Mouse (Mus musculus) ovary, postnatal 14 days (tissue): ENCODE results near the gene Nod1.
"Not testable (repeated sequence)": the region's sequence is repeated elsewhere in the genome, so short reads cannot be mapped to it uniquely, and the experiment has no call there.

Experiments used
- DNase-seq: peaks from one replicate; pipeline ENCODE4 v3.0.0; 2022; ENCODE audit warnings: low spot score

The Nod1 gene

GRCm38 (mm10) chr6:54979426-54979825 lies 7.0 kb upstream of the Nod1 start:
- DNase-seq = no peak

DNA sequence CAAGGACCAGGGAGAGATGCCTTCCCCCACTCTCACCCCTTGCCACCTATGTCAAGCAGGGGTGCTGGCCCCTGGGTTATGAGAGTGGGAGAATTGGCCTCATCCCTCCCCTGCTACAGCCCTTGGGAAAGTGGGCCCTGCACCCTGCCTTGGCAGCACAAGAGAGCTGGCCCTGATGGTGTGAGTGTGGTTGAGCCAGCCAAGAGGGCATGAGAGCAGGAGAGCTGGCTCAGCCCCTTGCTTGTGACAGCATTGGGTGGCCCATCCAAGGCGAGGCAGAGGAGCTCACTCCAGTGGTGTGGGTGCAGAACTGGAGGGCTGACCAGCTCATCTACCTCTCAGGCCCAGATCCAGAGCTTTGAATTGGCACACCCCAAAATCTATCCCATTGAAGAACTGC lies 3.2 kb upstream of the Nod1 start:
- DNase-seq = no peak

DNA sequence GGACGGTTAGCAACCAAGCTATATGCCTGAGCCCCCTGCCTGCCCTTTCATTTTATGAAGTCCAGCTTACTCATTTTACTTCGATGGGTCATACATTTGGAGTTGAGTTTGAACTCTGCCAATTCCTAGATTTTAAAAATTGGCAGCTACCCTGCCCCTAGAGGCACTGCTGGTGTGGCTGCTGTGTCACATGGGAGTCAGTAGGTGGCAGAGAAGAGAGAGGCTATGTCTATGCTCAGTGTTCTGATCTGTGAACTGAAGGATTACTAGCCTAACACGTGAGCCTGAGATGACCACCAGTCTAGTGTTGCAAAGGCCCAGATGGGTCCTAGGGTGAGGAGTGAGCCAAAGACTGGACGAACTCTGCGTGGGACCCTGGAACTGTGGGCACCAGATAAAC lies 2.1 kb upstream of the Nod1 start:
- DNase-seq = no peak

- no peak for DNase-seq
Measured at GRCm38 (mm10) chr6:54972929-54973211, 458 bp upstream of the Nod1 start.

GRCm38 (mm10) chr6:54971731-54972110 lies 691 bp downstream of the Nod1 start:
- no peak for DNase-seq

DNA sequence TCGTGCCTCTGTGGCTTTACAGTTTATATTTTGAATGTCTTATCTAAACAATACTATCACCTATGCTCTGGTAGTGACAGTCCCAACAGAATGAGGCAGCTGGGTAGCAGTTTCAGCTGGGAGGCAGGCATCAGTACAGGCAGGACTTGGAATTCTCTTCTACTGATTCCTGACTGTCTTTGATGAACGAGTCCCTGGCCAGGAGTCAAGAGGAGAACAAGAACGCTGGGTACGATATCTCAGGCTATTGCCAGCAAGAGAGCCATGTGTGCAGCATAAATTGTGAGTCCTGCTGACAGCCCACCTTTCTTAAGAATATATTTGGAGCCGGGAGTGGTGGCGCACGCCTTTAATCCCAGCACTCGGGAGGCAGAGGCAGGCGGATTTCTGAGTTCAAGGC lies 1.9 kb downstream of the Nod1 start:
- DNase-seq = no peak

GRCm38 (mm10) chr6:54969801-54970200 lies 2.6 kb downstream of the Nod1 start:
- DNase-seq = no peak

DNA sequence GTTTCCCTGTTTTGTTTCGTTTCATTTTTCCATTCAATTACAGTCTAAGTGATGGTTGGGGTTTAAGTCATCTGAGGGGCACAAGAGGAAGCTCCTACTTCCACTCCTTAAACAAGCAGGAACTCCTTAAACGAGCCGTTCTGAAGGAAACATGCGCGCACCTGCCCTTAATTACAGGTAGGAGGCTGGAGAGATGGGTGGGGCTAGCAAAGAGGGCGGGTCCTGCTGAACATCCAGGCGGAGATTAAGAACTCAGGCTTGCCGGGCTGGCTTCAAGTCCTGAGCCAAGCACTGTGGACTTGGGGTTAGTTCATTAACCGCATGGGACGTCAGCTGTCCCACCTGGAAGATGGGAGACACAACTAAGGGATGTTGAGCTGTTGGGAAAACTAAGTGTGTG lies 4.8 kb downstream of the Nod1 start:
- DNase-seq = no peak

DNA sequence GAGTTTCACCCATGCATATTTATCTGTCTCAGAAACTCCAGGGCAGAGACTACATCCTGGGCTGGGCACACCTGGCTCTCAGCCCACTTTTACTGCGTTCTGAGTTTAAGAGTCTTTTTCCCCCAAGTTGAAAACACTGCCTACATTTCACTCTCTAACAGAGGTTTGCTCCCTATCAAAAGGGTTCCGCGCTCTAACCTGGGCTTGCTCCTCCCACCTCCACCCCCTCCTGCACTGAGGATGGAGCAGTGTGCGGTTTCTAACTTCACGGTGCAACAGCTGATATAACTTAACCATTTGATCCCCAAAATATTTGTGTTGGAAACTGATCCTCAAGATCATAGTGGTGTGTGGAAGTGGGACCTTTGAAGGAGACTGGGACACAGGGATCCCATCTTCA lies 7.2 kb downstream of the Nod1 start:
- DNase-seq = no peak

GRCm38 (mm10) chr6:54964755-54965154 lies 7.7 kb downstream of the Nod1 start:
- DNase-seq = no peak

GRCm38 (mm10) chr6:54963599-54963998 lies 8.8 kb downstream of the Nod1 start:
- no peak for DNase-seq

GRCm38 (mm10) chr6:54957655-54958054 lies 14.8 kb downstream of the Nod1 start:
- no peak for DNase-seq

GRCm38 (mm10) chr6:54956425-54956824 lies 16.0 kb downstream of the Nod1 start:
- no peak for DNase-seq

GRCm38 (mm10) chr6:54955949-54956348 lies 16.5 kb downstream of the Nod1 start:
- DNase-seq = no peak

GRCm38 (mm10) chr6:54954659-54955414 lies 17.6 kb downstream of the Nod1 start:
- DNase-seq = no peak

DNA sequence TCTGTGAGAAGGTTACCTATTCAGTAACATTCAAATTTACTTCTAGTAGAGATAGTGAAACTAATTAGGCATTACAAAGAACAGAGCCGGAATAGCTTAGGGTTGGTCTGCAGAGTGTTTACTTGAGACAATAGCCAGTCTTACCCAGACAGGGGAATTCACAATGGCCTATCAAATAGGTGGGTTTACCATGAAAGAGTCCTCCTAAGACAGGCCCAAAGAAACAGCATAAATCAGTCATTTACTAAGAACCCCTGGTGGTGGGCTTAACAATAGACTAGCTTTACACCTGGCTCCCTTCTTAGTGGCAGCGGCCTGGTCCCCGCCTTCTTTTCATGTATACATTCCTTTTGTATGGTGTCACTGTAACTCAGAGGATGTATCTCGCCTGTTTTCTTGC lies 19.0 kb downstream of the Nod1 start:
- not testable (repeated sequence) for DNase-seq

- no peak for DNase-seq
Measured at GRCm38 (mm10) chr6:54952542-54952941, 19.9 kb downstream of the Nod1 start.

DNA sequence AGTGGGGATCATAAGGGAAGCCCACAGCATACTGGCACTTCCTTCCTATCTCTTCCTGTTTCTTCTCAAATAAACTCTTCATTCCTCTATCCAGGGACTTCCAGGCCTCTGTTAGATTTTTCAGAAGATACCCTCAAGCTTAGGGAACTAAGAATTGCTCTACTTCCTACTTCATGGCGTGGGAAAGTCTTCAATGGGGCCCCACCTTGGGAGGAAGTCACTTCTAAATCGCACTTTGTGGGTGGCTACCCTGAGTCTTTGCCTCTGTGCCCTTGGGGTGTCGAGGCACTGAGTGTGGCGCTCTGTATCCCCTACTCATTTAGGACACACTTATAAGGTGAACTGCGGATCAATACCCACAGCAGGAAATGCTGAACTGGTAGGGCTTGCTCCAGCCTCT lies 23.7 kb downstream of the Nod1 start:
- DNase-seq = no peak

DNA sequence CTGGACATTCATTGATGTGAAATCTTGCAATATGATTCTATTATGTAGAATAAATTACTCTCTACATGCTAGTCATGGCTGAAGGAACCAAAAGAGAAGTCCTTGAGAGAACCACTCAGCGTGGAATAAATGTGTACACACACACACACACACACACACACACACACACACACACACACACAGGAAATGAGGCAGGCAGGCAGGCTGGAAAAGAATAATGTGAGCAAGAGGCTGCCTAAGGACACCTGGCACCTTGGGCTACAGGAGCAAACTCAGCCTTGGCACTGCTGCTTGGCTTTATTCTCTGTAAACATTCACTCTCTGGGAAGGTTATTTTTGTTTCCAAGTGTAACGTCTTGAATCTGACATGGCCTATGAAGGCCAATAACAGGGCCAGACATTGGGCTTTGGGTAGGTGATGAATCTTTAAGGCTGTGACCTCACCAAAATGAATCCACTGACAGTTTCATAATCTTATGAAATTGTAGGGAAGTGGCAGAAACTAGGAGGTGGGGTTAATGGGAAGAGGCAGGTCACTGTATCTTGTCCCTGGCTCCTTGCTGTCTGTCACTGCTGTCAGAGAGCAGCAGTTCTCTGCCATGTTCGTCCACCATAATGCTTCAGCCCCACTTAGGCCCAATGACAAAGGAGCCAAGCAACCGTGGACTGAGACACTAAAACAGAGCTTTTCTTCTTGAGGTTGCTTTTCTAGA lies 26.0 kb downstream of the Nod1 start:
- DNase-seq = no peak

DNA sequence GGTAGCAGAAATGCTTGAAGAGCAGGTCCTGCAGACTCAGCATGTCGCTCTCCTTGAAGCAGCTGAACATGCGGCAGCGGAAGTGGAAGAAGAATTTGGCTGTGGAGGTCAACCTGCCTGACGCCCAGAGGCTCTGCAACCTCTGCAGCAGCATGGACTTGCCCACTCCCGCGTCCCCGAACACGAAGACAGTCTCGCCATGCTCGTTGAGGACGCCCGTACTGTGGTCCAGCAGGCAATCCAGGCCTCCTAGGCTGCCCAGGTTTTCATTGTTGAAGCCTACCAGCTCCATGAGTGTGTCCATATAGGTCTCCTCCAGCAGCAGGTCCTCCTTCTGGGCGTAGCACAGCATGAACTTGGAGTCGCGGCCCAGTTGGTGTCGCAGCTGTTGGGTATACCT lies 27.9 kb downstream of the Nod1 start:
- DNase-seq = no peak

DNA sequence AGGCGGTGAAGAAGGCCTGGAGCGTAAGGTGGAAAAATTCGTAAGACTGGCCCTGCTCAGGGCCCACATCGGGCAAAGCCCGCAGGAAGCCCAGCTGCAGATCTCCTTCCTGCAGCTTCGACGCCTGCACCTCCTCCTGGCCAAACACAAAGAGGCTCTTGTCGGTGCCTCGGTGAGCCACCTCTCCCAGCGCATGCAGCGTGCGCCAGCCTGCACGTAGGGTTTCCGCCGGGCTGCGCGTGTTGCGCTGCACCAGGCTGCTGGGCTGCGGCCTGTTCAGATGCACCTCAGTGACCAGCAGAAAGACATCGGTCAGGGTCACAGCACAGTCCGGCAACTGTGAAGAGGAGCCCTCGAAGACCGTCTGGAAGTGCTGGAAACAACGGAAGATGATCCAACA lies 28.7 kb downstream of the Nod1 start:
- DNase-seq = no peak

- no peak for DNase-seq
Measured at GRCm38 (mm10) chr6:54943292-54943691, 29.1 kb downstream of the Nod1 start.

- DNase-seq = no peak
Measured at GRCm38 (mm10) chr6:54941149-54941548, 31.3 kb downstream of the Nod1 start.

GRCm38 (mm10) chr6:54940126-54940525 lies 32.3 kb downstream of the Nod1 start:
- no peak for DNase-seq
